Mouse (Mus musculus) C2C12 (cell line): ENCODE measurements at regions not wholly inside any gene's neighbourhood (a gene's known extent, or its start where the extent isn't known, plus 50 kb on each side); places are given as distances from the start of the nearest gene placed in this dataset.

Experiments used
- CEBPB ChIP-seq: IDR thresholded peaks from one replicate; pipeline ENCODE4 v1.6.1; 2011; ENCODE audit warnings: low read depth, mild to moderate bottlenecking, control low read depth, moderate library complexity
- CTCF ChIP-seq: IDR thresholded peaks from one replicate; pipeline ENCODE4 v1.5.1; 2011; ENCODE audit not compliant: control insufficient read depth, insufficient read depth, insufficient read length
- FOSL1 ChIP-seq: IDR thresholded peaks from one replicate; pipeline ENCODE4 v1.8.0; 2011; ENCODE audit warnings: mild to moderate bottlenecking, low read length; ENCODE audit not compliant: poor library complexity, insufficient read depth, severe bottlenecking
- MAX ChIP-seq: IDR thresholded peaks from one replicate; pipeline ENCODE4 v1.6.1; 2011; ENCODE audit warnings: mild to moderate bottlenecking, control low read depth
- MYOD1 ChIP-seq: IDR thresholded peaks from one replicate; pipeline ENCODE4 v1.6.1; 2011; ENCODE audit warnings: low read depth; ENCODE audit not compliant: control insufficient read depth, insufficient read length
- MYOG ChIP-seq: IDR thresholded peaks from one replicate; pipeline ENCODE4 v1.6.1; 2011; ENCODE audit not compliant: control insufficient read depth, insufficient read length; ENCODE audit errors: extremely low read depth
- USF1 ChIP-seq: IDR thresholded peaks from one replicate; pipeline ENCODE4 v1.6.1; 2011; ENCODE audit warnings: low read depth, mild to moderate bottlenecking, control low read depth, moderate library complexity

- TF ChIP-seq USF1 (no peak), CTCF (no peak), MYOD1 (no peak), MYOG (no peak), CEBPB (no peak), MAX (no peak), FOSL1 (no peak)
Measured at GRCm38 (mm10) chr7:119363552-119364267, 95.4 kb downstream of the Gp2 start.
